Mouse (Mus musculus): ENCODE results near the gene Spata5. TPM values are rescaled to one million over a fixed set of nuclear protein-coding genes. Genes with fewer than 3 reads are reported as not detected.

Gene Spata5
- total RNA-seq, 1 experiment from 2014 or later = 136 TPM

DNA sequence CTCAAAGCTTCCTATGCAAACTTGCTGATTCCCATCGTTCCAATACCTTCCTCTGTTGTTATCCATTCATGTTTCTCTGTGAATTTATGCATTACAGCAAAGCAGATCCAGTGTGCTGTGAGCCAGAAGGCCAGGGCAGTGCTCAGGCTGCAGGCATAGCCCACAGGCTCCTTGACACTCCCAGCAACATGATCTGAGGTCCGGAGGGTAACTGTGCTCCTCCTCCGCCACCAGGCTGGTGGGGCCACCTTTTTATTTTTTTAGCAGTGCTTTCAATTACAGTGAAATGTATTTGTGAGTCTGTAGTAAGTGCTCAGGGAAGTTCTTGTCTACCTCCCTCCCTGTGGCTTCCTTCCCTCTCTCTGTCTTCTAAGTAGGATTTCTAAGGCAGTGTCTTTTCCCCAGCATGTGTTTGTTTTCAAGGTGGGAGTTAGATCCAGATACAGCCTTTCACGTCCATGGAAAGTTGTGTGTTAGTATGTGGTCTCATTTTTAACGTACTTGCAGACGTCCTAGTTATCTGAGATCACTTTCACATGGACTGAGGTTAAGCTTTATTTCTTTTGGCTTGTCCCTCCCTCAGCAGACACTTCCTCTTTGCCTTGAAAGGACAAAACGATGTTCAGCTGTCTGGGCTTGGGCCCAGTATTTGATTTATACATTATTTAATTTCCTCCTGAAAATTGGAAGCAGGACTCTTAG is 136.9 kb downstream of the Spata5 start:
- no peak for ATAC-seq (replicated peaks; ENCODE audit: insufficient number of reproducible peaks, low FRiP score, low TSS enrichment, poor library complexity, severe bottlenecking)

DNA sequence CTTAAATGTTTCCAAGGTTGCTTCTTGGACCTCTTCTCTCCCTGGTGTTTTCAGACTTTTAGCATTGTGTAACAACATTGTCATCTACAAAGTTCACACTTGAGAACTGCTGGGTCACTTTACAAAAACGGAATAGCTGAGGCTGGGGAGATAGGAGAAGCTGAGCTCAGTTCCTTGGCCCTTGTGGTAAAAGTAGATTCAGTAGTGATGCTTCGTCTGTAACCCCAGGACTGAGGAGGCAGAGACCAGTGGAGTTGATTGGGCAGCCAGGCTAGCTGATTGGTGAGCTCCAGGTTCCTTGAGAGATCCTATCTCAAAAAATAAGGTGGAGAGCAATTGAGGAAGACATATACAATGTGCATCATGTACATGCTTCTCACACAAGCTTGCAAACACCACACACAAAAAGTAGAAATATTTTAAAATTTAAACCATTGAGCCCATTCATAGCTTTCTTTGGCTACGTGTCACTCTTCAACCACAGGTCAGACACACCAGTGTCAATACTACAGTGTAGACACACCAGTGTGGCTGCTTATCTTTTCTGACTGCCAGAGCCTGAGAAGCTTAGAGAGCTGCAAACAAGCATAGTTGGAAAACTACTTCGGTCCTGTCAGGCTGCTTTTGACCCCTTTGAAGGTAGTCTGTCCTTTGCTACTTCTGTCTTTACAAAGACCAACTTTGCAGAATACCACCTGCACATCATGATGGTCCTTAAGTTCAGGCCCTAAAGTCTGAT is 138.2 kb downstream of the Spata5 start:
- no peak for ATAC-seq (replicated peaks; ENCODE audit: insufficient number of reproducible peaks, low FRiP score, low TSS enrichment, poor library complexity, severe bottlenecking)

DNA sequence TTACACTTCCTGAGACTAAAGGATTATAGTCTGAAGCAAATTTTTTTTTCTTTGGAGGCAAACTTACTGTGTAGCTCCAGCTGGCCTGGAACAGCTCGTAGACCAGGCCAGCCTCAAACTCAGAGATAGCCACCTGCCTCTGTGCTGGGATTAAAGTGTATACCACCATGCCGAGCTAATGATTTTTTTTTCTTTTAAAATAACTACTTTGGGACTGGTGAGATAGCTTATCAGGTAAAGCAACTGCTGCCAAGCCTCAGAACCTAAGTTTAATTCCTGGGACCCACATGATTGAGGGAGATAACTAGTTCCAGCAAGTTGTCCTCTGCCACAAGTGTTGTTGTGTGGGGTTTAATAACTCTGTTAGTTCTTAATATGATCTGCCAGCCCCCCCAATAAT is 139.6 kb downstream of the Spata5 start:
- no peak for ATAC-seq (replicated peaks; ENCODE audit: insufficient number of reproducible peaks, low FRiP score, low TSS enrichment, poor library complexity, severe bottlenecking)

DNA sequence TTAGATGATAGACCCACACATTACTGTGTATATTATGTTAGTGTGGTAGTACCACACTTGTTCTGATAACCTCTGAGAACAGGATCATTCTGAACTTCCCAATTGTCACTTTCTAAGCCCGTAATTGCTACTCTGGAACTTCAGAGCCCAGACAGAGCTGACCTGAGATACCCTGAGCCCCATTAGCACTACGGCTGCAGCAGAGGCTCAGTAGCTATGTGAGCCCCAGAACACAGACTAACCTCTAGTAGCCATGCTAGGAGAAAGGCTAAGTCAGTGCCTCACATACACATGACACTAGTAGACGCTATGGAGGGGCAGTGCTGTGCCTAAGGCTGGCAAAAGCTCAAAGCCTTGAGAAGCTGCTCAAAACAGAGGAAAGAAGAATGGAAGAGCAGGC is 141.8 kb downstream of the Spata5 start:
- ATAC-seq (replicated peaks; ENCODE audit: insufficient number of reproducible peaks, low FRiP score, low TSS enrichment, poor library complexity, severe bottlenecking) = no peak

DNA sequence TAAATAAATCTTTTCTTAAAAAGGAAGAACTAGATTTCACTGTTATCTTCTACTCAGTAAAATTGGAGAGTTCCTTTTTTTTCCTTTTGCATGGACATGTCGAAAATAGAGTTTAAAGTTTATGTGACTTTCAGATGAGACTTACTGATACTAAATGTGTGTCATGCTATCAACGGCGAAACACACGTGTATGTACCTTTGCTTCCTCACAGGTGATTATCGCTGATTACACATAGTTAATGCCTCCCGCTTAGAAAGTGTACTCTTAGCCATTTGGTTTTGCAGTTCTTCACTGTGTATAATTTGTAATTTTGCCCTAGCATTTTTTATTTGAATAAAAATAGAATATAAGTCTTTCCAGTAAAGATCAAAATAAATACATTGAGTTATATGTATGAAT is 146.4 kb downstream of the Spata5 start:
- no peak for ATAC-seq (replicated peaks; ENCODE audit: insufficient number of reproducible peaks, low FRiP score, low TSS enrichment, poor library complexity, severe bottlenecking)

DNA sequence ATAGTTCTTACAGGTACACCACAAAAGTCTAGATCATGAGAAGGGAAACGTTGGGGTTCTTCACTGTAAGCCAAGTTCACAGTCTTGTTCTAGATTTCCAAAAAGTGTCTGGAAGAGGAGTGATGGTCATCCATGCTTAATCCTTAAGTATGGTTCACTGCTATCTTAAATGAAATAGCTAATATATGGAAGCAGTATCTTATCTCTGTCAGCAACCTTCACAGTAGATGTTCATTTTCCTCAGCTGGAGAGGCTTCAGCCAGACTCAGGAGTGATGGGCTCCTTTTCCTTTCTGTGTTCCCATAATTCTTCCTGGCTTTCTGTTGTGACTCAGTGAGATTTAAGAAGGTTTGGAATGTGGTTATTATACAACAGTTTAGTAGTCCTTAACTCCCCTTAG is 147.8 kb downstream of the Spata5 start:
- ATAC-seq (replicated peaks; ENCODE audit: insufficient number of reproducible peaks, low FRiP score, low TSS enrichment, poor library complexity, severe bottlenecking) = no peak

DNA sequence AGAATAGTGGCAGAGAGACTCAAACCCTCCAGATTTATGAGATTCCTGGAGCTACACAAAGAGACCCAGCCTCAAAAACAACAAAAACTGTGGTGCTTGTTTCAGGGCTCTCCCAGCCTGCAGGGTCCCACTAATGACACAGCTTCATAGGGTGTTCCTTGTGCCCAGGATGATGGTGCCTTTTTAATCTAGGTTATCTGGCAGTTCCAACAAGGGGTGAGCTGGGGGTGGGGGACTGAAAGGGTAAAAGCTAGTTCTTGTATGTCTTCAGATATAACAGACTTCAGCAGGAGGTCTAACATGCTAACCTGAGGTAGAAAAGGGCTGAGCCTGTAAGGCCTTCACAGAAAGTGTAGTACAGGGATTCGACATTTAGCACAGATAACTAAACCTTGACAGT is 149.1 kb downstream of the Spata5 start:
- ATAC-seq (replicated peaks; ENCODE audit: insufficient number of reproducible peaks, low FRiP score, low TSS enrichment, poor library complexity, severe bottlenecking) = no peak

DNA sequence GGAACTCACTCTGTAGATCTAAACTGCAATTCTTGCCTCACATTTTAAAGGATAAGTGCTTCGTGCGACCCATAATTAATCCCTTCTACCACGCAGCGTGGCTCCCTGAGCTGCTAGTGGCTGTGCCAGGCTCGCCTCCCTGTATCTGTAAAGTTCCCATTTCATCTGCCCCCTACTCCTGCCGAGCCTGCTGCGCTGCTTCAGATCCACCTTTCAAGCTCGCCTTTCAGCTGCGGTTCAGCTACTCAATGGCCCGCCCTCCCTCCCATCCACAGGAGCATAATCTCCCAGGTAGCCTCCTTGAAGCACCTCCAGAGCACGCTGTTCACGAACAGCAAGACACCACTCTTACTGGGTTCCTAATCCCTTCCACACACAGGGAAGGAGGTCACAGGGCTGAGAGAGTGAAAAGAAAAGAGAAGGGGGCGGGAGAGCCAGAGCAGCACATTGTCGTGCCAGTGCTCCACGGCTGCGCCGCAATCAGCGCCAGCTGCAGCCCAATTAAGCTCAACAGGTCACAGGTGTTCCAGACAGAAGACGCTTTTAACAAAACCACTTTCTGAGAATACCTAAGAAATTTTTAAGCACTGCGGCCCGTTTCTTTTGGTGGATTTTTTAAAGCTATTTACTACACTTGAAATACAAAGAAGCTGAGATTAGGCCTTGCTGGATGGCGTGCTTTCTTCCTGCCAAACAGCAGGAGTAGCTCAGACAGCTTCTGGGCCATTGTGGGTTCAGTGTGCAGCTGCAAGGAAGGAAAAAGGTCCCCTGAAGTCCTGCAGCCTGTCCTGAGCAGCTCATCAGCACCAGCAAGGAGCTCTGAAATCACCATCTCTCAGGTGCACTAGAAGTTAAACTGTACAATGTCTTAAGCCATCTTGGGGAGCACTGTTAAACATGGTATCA is 150.2 kb downstream of the Spata5 start:
- no peak for ATAC-seq (replicated peaks; ENCODE audit: insufficient number of reproducible peaks, low FRiP score, low TSS enrichment, poor library complexity, severe bottlenecking)

DNA sequence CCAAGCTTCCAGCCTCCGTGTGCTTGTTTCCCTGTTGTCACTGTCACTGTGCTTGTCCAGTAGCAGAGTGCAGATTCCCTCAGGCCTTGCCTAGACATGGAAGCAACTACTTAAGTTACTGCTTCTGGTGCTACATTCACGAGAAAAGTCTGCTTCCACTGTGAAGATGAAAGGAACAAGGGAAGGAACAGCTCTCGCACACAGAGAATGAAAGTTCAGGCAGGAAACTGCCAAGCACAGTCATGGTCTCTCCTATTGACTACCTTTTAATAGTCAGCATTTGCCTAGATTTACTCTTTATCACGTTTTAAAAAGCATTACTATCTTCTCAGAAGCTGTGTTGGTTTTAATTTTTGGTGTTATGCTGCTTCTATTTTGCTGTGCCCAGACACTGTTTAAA is 151.9 kb downstream of the Spata5 start:
- ATAC-seq (replicated peaks; ENCODE audit: insufficient number of reproducible peaks, low FRiP score, low TSS enrichment, poor library complexity, severe bottlenecking) = no peak

DNA sequence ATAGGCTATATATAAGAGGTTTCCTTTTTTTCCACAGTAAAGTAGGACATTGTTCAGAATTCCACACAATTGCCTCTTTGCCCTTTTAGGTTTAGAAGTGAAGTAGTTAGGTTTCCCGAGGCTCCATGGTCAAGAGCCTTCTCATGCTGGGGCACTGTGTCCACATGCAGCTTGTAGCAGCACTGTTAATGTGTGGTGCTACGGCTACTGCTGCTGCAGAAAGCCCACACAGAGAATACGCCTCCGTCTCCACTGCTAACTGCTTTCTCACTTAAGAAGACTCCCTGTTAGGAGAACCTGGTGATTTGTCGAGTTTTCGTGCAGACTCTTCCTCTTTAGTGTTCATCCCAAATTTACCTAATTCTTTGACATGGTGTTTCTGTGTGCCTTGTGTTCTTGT is 152.4 kb downstream of the Spata5 start:
- ATAC-seq (replicated peaks; ENCODE audit: insufficient number of reproducible peaks, low FRiP score, low TSS enrichment, poor library complexity, severe bottlenecking) = no peak

DNA sequence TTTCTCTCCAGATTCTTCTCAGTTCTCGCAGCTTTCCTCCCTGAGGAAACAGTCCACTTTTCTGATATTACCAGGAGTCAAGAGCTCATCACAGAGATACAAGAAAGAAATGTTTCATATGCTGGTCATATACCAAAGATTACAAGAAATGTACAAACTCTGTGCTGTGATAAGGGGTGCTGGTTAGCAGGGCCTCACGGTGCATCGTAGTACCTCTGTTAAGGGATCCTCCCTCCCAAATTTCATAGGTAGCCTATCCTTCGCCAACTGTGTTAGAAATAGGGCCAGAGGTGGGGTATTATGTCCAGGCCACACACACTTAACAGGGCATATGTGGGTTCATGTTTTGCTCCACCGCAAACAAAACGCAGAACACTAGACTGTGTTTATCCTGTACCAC is 157.1 kb downstream of the Spata5 start:
- no peak for ATAC-seq (replicated peaks; ENCODE audit: insufficient number of reproducible peaks, low FRiP score, low TSS enrichment, poor library complexity, severe bottlenecking)

DNA sequence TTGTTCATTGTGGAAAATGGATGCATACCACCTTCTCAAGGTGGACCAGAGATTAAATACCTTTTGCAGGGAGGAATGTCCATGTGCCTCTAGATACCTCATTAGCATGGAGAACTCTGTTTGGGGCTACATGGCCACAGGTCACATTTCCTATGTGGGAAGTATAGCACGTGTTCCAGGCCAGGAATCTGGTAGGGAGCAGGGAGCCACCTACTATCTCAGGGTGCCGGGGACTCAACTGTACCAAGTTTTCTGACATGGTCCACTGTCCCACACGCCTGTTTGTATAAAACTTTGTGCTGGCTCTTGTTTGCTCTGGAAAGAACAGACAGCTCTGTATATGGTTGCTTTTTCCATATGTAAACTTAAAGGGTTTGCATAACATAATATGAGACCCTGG is 158.0 kb downstream of the Spata5 start:
- no peak for ATAC-seq (replicated peaks; ENCODE audit: insufficient number of reproducible peaks, low FRiP score, low TSS enrichment, poor library complexity, severe bottlenecking)

DNA sequence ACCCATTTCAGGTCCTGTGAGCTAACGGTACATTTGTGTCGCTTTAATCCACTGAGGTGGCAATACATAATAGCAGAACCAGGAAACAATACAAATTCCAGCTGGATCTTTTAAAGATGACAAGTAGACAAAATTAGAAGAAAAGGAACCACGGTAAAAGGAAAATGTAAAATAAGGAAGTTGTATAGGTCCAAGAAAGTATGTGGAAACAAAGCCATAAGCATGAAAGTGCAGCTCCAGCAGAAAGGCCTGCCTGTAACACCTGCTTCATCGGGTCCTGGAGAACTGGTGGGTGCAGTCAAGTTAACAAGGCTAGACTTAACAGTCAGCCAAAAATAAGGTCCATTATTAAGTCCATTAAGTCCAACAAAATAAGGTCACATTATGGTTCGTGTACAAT is 164.9 kb downstream of the Spata5 start:
- ATAC-seq (replicated peaks; ENCODE audit: insufficient number of reproducible peaks, low FRiP score, low TSS enrichment, poor library complexity, severe bottlenecking) = no peak

DNA sequence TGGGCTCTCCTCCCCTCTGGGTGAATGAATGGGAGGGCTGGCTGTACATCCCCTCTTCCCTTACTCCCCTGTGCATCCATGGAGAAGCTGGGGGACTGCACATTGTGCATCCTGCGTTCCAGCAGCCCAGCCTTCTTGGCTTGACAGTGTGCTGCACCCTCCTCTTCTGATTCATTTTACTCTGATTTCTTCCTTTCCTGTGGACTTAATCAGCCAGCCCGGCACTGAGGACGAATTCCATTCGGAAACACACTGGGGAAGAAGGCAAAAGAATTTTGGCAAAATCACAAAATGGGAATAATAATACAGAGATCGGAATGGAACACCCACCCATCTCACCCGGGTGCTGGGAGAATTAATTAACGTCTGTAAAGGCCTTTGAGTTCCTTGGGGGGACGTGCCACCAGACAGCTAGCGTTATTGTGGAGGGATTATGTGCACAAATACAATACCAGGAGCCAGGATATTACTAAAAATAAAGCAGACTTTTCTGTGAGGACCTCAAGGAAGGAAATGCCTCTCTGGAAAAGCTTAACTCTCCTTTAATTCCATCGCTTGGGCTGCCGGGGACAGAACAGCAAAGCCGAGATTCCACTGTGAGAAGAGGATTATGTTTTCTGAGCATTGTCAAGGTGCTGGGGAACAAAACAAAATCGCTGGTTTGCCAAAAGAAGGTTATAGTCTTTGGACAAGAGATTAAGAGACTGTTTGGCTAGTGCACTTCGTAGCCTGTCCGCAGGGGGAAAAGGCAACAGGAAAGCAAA is 166.5 kb downstream of the Spata5 start:
- no peak for ATAC-seq (replicated peaks; ENCODE audit: insufficient number of reproducible peaks, low FRiP score, low TSS enrichment, poor library complexity, severe bottlenecking)

DNA sequence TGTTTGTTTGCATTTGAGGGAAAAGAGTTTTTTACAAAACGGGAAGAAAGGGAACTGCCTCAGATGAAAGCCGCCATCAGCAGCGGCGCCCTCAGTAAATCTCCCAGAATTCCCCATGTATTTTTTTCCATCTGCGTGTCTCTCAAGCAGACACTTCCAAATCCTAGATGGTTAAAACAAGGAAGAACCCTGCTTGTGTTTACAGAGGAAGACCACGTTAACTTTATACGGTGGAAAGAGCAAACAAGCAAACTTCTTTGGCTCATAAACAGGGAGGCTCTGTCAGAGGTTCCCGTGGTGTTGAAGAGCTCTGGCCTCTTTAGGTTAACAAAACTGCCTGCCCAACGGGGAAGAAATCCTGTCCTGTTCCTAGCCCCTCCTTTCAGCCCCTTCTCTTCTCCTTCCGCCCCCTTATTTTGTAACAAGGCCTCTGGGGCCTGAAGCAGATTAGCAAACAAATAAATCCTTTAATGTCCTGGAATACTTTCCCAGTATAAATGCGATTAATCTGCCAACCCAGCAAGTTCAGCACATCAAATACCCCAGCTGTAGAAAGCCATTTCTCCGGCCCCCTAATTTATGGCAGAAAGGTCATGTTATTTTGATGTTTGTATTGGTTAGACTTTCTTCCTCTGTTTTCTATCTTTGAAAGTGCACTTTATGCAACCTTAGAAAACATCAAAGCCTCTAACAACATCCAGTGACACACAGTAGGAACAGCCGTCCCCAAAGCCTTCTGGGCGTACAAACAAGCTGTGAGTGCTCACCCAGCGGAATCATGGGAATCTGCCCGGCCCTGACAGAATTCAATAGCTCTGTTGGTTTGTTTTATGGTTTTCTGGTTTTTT is 167.3 kb downstream of the Spata5 start:
- no peak for ATAC-seq (replicated peaks; ENCODE audit: insufficient number of reproducible peaks, low FRiP score, low TSS enrichment, poor library complexity, severe bottlenecking)

DNA sequence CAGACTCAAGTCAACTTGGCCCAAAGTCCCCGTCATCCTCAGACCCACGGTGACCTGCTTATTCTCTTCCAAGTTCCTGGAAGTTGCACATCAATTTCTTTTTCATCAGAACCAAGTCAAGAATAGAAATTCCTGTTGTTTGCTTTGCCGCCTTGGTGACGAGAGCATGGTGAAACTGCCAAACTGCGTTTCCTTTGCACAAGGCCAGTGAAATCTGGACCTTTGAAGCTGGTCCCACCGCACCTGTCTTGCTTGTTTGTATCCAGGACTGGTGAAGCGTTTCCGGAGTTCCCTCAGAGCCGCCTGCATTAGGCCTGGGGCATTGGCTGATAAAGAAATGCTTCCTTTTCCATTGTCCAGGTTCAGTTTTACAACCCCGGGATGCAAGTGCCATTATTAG is 176.0 kb downstream of the Spata5 start:
- no peak for ATAC-seq (replicated peaks; ENCODE audit: insufficient number of reproducible peaks, low FRiP score, low TSS enrichment, poor library complexity, severe bottlenecking)

DNA sequence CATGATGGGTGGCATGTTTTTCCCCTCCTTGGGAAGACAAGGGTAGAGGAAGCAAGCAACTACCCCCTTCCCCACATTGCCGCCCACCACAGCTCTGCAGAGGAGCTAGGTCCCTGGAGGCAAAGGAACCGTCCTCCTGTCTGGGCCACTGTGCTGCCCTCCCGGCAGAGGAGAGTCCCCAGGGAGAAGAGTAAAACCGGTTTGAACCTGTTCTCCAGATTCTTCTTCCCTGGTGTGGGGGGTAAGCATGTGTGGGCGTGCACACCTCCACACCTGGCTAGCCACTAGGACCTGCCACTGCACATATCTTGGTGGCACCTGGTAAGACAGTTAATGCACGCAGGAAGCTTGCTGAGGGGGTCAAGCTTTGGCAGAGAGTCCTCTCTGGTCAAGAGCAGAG is 176.8 kb downstream of the Spata5 start:
- ATAC-seq (replicated peaks; ENCODE audit: insufficient number of reproducible peaks, low FRiP score, low TSS enrichment, poor library complexity, severe bottlenecking) = no peak

DNA sequence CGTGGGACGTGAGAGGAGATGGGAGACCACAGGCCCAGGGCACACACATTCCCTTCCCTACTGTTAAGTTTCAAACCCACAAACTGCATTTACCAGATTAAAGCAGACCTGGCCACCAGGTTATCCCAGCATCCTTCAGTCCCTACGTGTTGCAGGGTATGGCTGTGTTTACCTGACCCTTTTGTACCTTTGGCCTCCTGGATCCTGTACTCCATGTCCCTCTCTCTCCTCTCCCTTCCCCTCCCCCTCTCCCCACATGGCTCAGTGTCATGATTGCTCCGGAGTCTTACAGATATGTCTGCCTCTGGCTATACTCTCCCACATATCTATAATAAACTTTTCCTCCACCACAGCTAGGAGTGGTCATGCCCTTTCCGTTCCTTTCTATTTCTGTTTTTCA is 177.5 kb downstream of the Spata5 start:
- no peak for ATAC-seq (replicated peaks; ENCODE audit: insufficient number of reproducible peaks, low FRiP score, low TSS enrichment, poor library complexity, severe bottlenecking)
